Mouse (Mus musculus): ENCODE data around the gene Csrp3. TPM values are rescaled to one million over a fixed set of nuclear protein-coding genes. Genes with fewer than 3 reads are reported as not detected.

The Csrp3 gene
- polyA plus RNA-seq, 1 experiment from 2014 or later = 4.0 TPM

GRCm38 (mm10) chr7:48887973-48888372, 40.1 kb upstream of the Csrp3 start:
- DNase-seq (ENCODE audit: low spot score) = no peak
- ATAC-seq (replicated peaks; ENCODE audit: insufficient number of reproducible peaks, low FRiP score, low TSS enrichment, low read depth) = no peak
- WGBS = 32% methylated on average over 8 of the region's 8 CpGs

GRCm38 (mm10) chr7:48884266-48884611, 36.4 kb upstream of the Csrp3 start:
- 71% methylated on average over 5 of the region's 5 CpGs for WGBS
- no peak for ATAC-seq (replicated peaks; ENCODE audit: insufficient number of reproducible peaks, low FRiP score, low TSS enrichment, low read depth)
- Histone ChIP-seq H3K4me1 (ENCODE audit: control insufficient read depth, insufficient read depth, low read length) (no peaks in the 10 kb centered on the region), H3K9me3 (replicated peaks; ENCODE audit: control insufficient read depth, low read length) (no peaks in the 10 kb centered on the region), H3K36me3 (replicated peaks; ENCODE audit: control insufficient read depth, insufficient read depth, low read depth, low read length) (no peaks in the 10 kb centered on the region), H3K27ac (replicated peaks; ENCODE audit: low read depth, low read length) (no peak overlapping the region), H3K9ac (replicated peaks; ENCODE audit: low read length) (no peak overlapping the region), H3K4me3 (ENCODE audit: low read depth, low read length) (no peak overlapping the region), H3K27me3 (ENCODE audit: control insufficient read depth, insufficient read depth, low read length) (0 out of 2 replicates have a peak, but pooled peaks cover 3% of the 10 kb centered on the region), H3K4me2 (ENCODE audit: low read depth, low read length) (no peak overlapping the region)
- no peak for DNase-seq (ENCODE audit: low spot score)

More at GRCm38 (mm10) chr7:48887973-48888372, 40.1 kb upstream of the Csrp3 start:
- Histone ChIP-seq H3K4me3 (ENCODE audit: low read depth, low read length) (no peak overlapping the region), H3K4me1 (ENCODE audit: control insufficient read depth, insufficient read depth, low read length) (no peaks in the 10 kb centered on the region), H3K9me3 (replicated peaks; ENCODE audit: control insufficient read depth, low read length) (no peaks in the 10 kb centered on the region), H3K27me3 (ENCODE audit: control insufficient read depth, insufficient read depth, low read length) (no peaks in the 10 kb centered on the region), H3K27ac (replicated peaks; ENCODE audit: low read depth, low read length) (no peak overlapping the region), H3K9ac (replicated peaks; ENCODE audit: low read length) (no peak overlapping the region), H3K4me2 (ENCODE audit: low read depth, low read length) (no peak overlapping the region), H3K36me3 (replicated peaks; ENCODE audit: control insufficient read depth, insufficient read depth, low read depth, low read length) (no peaks in the 10 kb centered on the region)

- no peak overlapping the region for H3K4me2 ChIP-seq (ENCODE audit: low read depth, low read length)
- H3K27ac ChIP-seq (replicated peaks; ENCODE audit: low read depth, low read length) = no peak overlapping the region
- H3K4me3 ChIP-seq (ENCODE audit: low read depth, low read length) = no peak overlapping the region
- H3K9me3 ChIP-seq (replicated peaks; ENCODE audit: control insufficient read depth, low read length) = no peaks in the 10 kb centered on the region
- no peak overlapping the region for H3K9ac ChIP-seq (replicated peaks; ENCODE audit: low read length)
- DNase-seq (ENCODE audit: low spot score) (no peak), ATAC-seq (replicated peaks; ENCODE audit: insufficient number of reproducible peaks, low FRiP score, low TSS enrichment, low read depth) (no peak)
- no peaks in the 10 kb centered on the region for H3K36me3 ChIP-seq (replicated peaks; ENCODE audit: control insufficient read depth, insufficient read depth, low read depth, low read length)
- H3K4me1 ChIP-seq (ENCODE audit: control insufficient read depth, insufficient read depth, low read length) = no peaks in the 10 kb centered on the region
- 0 out of 2 replicates have a peak, but pooled peaks cover 3% of the 10 kb centered on the region for H3K27me3 ChIP-seq (ENCODE audit: control insufficient read depth, insufficient read depth, low read length)
- WGBS = 76% methylated on average over 4 of the region's 4 CpGs
Measured at GRCm38 (mm10) chr7:48883525-48884265, 35.9 kb upstream of the Csrp3 start.

GRCm38 (mm10) chr7:48881971-48882609, 34.3 kb upstream of the Csrp3 start:
- 1% methylated on average over 28 of the region's 28 CpGs for WGBS

GRCm38 (mm10) chr7:48881486-48881885, 33.7 kb upstream of the Csrp3 start, which contains the start of gene E2f8:
E2f8 (minus strand) TSS chr7:48881596.
- peak; percentile 90 for DNase-seq (ENCODE audit: low spot score)
- peak within 1 kb of the TSS; percentile 89 for H3K27ac ChIP-seq (replicated peaks; ENCODE audit: low read depth, low read length)
- H3K4me2 ChIP-seq (ENCODE audit: low read depth, low read length) = peak within 1 kb of the TSS; percentile 89
- H3K9me3 ChIP-seq (replicated peaks; ENCODE audit: control insufficient read depth, low read length) = no peaks in the 10 kb centered on the region
- peak within 1 kb of the TSS; percentile 81 for H3K4me3 ChIP-seq (ENCODE audit: low read depth, low read length)
- H3K4me1 ChIP-seq (ENCODE audit: control insufficient read depth, insufficient read depth, low read length) = no peaks in the 10 kb centered on the region
- H3K9ac ChIP-seq (replicated peaks; ENCODE audit: low read length) = peak within 1 kb of the TSS; percentile 92
- WGBS = 0% methylated on average over 38 of the region's 41 CpGs
- no peaks in the 10 kb centered on the region for H3K36me3 ChIP-seq (replicated peaks; ENCODE audit: control insufficient read depth, insufficient read depth, low read depth, low read length)
- 0 out of 2 replicates have a peak, but pooled peaks cover 3% of the 10 kb centered on the region for H3K27me3 ChIP-seq (ENCODE audit: control insufficient read depth, insufficient read depth, low read length)
- ATAC-seq (replicated peaks; ENCODE audit: insufficient number of reproducible peaks, low FRiP score, low TSS enrichment, low read depth) = peak; percentile 81

More at GRCm38 (mm10) chr7:48881971-48882609, 34.3 kb upstream of the Csrp3 start:
- H3K9ac ChIP-seq (replicated peaks; ENCODE audit: low read length) = peak overlapping the region; percentile 63
- DNase-seq (ENCODE audit: low spot score) = peak; percentile 30
- peak overlapping the region; percentile 81 for H3K4me3 ChIP-seq (ENCODE audit: low read depth, low read length)
- ATAC-seq (replicated peaks; ENCODE audit: insufficient number of reproducible peaks, low FRiP score, low TSS enrichment, low read depth) = no peak
- H3K27me3 ChIP-seq (ENCODE audit: control insufficient read depth, insufficient read depth, low read length) = 0 out of 2 replicates have a peak, but pooled peaks cover 3% of the 10 kb centered on the region
- H3K36me3 ChIP-seq (replicated peaks; ENCODE audit: control insufficient read depth, insufficient read depth, low read depth, low read length) = no peaks in the 10 kb centered on the region
- peak overlapping the region; percentile 86 for H3K4me2 ChIP-seq (ENCODE audit: low read depth, low read length)
- H3K9me3 ChIP-seq (replicated peaks; ENCODE audit: control insufficient read depth, low read length) = no peaks in the 10 kb centered on the region
- no peaks in the 10 kb centered on the region for H3K4me1 ChIP-seq (ENCODE audit: control insufficient read depth, insufficient read depth, low read length)
- H3K27ac ChIP-seq (replicated peaks; ENCODE audit: low read depth, low read length) = no peak overlapping the region

GRCm38 (mm10) chr7:48880591-48881481, 33.0 kb upstream of the Csrp3 start:
- peak; percentile 98 for ATAC-seq (replicated peaks; ENCODE audit: insufficient number of reproducible peaks, low FRiP score, low TSS enrichment, low read depth)

GRCm38 (mm10) chr7:48879574-48879973, 31.7 kb upstream of the Csrp3 start:
- Histone ChIP-seq H3K9ac (replicated peaks; ENCODE audit: low read length) (no peak overlapping the region), H3K27ac (replicated peaks; ENCODE audit: low read depth, low read length) (no peak overlapping the region), H3K27me3 (ENCODE audit: control insufficient read depth, insufficient read depth, low read length) (0 out of 2 replicates have a peak, but pooled peaks cover 3% of the 10 kb centered on the region), H3K4me1 (ENCODE audit: control insufficient read depth, insufficient read depth, low read length) (no peaks in the 10 kb centered on the region), H3K9me3 (replicated peaks; ENCODE audit: control insufficient read depth, low read length) (no peaks in the 10 kb centered on the region), H3K4me2 (ENCODE audit: low read depth, low read length) (peak overlapping the region; percentile 16; the same call in 1 of the 2 replicates), H3K36me3 (replicated peaks; ENCODE audit: control insufficient read depth, insufficient read depth, low read depth, low read length) (peaks cover 5% of the 10 kb centered on the region; the same call in 1 of the 2 replicates), H3K4me3 (ENCODE audit: low read depth, low read length) (peak overlapping the region; percentile 18)
- WGBS = 51% methylated on average over 3 of the region's 3 CpGs
- no peak for ATAC-seq (replicated peaks; ENCODE audit: insufficient number of reproducible peaks, low FRiP score, low TSS enrichment, low read depth)
- no peak for DNase-seq (ENCODE audit: low spot score)

More at GRCm38 (mm10) chr7:48880591-48881481, 33.0 kb upstream of the Csrp3 start:
- peak; percentile 99 for DNase-seq (ENCODE audit: low spot score)
- H3K36me3 ChIP-seq (replicated peaks; ENCODE audit: control insufficient read depth, insufficient read depth, low read depth, low read length) = no peaks in the 10 kb centered on the region
- H3K4me3 ChIP-seq (ENCODE audit: low read depth, low read length) = peak overlapping the region; percentile 81
- H3K9ac ChIP-seq (replicated peaks; ENCODE audit: low read length) = peak overlapping the region; percentile 92
- H3K27me3 ChIP-seq (ENCODE audit: control insufficient read depth, insufficient read depth, low read length) = 0 out of 2 replicates have a peak, but pooled peaks cover 3% of the 10 kb centered on the region
- H3K9me3 ChIP-seq (replicated peaks; ENCODE audit: control insufficient read depth, low read length) = no peaks in the 10 kb centered on the region
- peak overlapping the region; percentile 89 for H3K4me2 ChIP-seq (ENCODE audit: low read depth, low read length)
- H3K4me1 ChIP-seq (ENCODE audit: control insufficient read depth, insufficient read depth, low read length) = no peaks in the 10 kb centered on the region
- WGBS = under 1% methylated on average over 75 of the region's 77 CpGs
- peak overlapping the region; percentile 89 for H3K27ac ChIP-seq (replicated peaks; ENCODE audit: low read depth, low read length)

Data from embryonic facial prominence, embryonic 11.5 days (tissue).